Mouse (Mus musculus): ENCODE measurements around the gene Oxnad1.
"Not testable (repeated sequence)": the region's sequence is repeated elsewhere in the genome, so short reads cannot be mapped to it uniquely, and the experiment has no call there.

Gene Oxnad1

DNA sequence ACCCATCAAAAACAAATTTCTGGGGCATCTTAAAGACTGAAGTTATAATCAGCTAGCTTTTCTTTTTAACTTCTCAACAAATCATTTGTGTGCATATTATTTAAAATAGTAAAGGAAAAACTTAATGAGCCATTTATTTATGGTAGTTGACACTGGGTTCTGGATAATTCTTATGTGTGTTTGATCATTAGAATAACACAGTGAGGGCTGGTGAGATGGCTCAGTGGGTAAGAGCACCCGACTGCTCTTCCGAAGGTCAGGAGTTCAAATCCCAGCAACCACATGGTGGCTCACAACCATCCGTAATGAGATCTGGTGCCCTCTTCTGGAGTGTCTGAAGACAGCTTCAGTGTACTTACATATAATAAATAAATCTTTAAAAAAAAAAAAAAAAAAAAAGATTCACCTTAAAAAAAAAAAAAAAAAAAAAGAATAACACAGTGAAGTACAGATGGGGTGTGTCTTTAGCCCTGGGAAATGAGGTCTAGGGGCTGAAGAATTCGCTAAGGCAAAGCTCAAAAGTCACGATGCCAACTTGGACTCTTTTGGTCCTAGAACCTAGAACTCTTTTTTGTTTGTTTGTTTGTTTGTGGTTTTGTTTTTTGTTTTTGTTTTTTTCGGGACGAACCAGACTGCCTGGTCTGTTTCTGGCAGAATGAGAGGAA is 2.5 kb downstream of the Oxnad1 start:
- DNase-seq (ENCODE audit: extremely low spot score, low read depth, low spot score): not testable (repeated sequence)

DNA sequence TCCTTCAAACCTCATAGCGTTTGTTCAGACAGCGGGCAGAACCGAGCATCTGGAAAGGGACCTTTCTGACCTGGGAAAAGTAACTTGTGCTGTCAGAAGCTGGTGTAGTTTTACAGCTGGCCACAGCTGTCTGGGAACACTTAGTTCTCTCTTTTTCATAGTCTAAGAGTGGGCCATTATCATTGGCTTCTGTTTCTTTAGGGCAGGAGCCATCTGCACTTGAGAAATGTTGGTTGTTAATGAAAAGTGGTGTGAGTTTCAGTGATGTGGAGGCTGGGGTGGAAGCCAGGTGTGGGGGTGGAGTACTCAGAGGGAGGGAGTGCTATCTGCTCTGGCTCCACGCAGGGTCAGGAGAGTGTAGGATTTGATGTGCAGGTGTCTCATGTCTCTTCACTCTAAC is 6.0 kb downstream of the Oxnad1 start:
- no peak for DNase-seq (ENCODE audit: extremely low spot score, low read depth, low spot score)

DNA sequence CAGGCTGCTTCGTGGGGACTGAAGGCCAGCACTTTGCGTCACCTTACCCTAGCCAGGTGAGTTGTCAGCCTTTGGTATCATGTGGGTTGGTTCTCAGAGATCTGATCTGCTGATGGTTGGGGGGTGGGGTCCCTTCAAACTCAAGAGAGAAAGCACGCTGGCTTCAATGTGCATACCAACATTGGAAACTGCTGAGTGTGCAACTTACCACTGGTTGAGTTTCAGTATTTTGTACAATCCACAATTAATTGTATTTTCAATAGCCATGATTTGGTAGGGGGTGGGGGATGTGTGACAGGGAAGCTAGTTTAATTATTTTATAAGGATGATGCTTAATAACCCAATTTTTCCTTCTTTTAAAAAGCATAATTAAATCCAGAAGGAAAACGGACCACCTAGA is 6.5 kb downstream of the Oxnad1 start:
- no peak for DNase-seq (ENCODE audit: extremely low spot score, low read depth, low spot score)

DNA sequence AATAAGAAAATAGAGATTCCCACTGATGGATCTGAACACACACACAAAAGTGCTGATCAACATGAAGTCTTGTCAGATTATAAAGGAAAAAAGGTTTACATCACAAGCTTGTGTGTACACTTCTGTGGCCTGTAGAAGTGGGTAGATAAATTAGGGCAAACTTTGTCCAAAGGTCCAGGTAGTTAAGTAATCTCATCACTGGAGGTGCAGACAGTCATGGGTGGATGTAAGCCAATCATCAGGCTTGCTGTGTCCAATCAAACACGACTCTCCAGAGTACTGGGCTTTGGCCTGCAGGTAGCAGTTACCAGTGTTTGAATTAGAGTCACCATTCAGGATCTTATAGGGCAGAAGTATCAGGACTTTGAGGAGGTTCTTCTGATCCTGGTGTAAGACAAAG is 7.8 kb downstream of the Oxnad1 start:
- no peak for DNase-seq (ENCODE audit: extremely low spot score, low read depth, low spot score)

DNA sequence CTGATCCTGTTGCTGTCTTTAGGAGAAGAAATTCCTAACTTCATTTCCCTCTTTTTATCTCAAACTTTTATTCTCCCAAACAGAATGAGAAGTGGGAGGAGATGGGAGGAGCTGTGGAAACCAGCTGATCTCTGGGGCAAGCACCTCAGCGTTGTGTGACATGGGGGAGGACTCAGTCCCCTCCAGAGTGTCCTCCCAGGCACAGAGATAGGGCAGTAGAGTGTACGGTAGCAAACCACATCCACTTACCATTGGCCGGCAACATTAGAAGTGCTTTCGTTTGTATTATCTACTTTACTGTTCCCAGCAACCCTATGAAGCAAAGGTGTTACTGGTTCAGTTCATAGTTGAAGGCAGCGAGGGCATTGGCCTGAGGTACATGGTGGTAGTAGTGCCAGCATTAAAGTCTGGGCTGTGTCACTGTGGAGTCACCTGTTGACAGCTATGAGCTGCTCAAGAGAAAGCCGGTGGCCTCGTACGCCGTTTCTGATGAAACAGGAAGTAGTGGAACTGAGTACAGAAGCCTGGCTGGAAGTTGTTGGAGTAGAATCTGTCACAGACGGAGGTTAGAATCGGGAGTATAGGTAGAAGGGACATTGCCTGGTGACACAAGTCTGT is 8.4 kb downstream of the Oxnad1 start:
- DNase-seq (ENCODE audit: extremely low spot score, low read depth, low spot score): no peak

DNA sequence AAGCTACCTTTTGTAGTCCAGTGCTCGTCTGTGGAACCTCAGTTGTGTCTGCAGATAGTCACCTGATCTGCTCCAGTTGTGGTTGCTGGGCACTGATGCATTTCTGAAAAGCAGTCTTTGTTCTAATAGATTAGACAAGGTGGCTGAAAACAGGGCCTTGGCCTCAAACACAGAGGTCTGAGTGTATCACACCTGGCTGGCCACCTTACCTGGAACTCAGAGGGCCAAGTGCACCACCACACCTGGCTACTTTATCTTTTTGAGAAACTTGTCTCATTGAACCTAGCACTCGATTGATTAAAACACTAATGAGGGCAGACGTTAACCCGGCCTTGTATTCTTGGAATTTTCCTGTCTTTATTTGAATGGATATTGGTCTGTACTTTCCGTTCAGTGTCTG is 10.5 kb downstream of the Oxnad1 start:
- no peak for DNase-seq (ENCODE audit: extremely low spot score, low read depth, low spot score)

DNA sequence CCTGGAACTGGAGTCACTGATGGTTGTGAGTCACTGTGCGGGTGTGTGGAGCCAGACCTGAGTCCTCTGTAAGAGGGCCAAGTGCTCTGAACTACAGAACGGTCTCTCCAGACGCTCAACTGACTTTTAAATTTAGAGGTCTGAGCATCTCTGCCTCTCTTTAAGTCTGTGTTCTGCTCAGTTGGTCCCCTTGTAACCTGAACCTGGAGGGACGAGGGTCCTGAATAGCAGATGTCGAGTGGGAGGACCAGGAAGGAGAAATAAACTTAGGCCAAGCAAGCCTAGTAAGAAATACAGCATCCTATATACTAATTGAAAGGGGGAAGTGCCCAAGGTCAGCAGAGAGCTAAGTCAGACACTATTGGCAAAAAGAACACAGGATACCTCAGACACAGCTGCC is 11.6 kb downstream of the Oxnad1 start:
- DNase-seq (ENCODE audit: extremely low spot score, low read depth, low spot score): no peak

DNA sequence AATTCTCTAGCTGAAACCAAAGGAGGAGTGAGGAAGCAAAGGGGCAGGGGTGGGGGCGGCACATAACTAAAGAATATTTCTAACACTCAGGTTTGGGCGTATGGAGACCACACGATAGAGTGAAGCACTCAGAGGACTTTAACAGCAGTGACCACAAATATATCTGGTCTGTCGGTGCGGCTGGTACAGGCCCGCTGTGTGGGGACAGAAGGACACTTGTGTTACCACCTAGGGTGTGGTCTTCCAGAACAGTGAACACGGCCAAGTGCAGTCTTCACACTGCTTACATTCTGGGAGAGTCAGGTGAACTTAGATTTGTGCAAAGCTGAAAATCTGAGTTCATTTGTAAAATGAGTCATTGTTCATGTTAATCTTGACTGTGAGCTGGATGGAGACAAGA is 12.5 kb downstream of the Oxnad1 start:
- DNase-seq (ENCODE audit: extremely low spot score, low read depth, low spot score): no peak

DNA sequence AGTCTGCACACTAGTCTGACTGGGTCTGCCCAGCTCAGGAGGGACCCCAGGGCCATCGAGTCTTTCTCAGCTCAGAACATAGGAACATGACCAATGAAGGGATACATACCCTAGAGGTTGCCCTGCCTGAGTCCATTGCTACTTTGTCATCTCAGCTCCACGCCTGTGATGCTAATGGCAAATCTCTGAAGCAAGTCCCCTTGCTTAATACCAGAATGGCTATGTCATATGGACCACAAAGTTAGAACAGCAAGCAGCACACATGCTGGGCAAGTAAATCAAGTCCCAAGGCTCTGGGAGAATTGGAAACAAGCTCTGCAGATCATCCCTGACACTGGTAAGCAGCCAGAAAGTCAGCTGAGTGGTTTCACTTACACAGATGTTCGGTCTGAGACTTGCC is 13.8 kb downstream of the Oxnad1 start:
- DNase-seq (ENCODE audit: extremely low spot score, low read depth, low spot score): no peak

DNA sequence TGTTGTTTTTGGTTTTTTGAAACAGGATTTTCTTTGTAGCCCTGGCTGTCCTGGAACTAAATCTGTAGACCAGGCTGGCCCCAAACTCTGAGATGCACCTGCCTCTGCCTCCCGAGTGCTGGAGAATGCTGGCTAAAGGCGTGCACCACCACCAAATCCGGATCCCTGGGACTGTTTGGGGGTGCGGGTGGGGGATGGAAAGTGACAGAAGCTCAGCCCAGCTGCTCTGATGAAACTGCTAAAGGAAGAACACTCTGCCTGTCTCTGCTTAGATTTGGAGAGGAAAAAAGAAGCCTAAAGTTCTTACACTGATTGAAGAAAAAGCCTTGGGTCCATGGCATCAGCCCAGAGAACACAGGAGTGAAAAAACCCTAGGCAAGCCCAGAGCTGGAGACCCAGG is 18.4 kb downstream of the Oxnad1 start:
- no peak for DNase-seq (ENCODE audit: extremely low spot score, low read depth, low spot score)

DNA sequence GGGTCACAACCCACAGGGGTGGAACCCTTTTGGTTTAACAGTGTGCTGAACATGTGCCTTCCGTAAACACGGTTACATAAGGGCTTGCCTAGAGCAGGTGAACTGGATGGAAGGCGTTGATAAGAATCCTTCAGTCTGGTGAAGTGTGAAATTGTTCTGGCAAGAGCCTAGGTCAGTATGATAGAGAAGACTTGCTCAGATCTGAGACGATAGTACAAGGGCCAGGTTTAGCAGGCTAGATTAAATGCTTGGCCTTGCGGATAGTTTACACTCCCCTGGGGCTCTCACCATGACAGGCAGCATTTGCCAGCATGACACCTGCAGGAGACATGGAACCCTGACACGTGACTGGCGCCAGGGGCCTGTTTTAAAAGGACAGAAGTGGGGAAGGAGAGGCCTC is 20.5 kb downstream of the Oxnad1 start:
- DNase-seq (ENCODE audit: extremely low spot score, low read depth, low spot score): no peak

DNA sequence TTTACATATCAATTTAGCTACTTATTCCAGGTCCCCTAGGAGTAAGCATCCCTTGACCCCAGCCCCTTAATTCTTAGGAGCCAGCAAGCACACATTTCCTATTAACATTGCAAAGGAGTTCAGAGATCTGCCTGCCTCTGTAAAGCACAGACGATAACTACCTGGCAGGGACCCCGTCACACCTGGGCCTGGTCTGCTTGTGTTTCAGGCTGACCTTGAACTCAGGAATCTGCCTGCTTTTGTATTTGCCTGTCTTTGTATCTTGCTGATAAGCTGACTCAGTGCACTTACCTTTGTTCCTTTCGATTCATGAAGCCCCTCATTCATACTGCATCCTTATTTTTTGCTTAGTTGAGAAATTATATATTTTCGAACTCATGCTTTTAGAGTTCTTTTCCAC is 21.7 kb downstream of the Oxnad1 start:
- DNase-seq (ENCODE audit: extremely low spot score, low read depth, low spot score): no peak

DNA sequence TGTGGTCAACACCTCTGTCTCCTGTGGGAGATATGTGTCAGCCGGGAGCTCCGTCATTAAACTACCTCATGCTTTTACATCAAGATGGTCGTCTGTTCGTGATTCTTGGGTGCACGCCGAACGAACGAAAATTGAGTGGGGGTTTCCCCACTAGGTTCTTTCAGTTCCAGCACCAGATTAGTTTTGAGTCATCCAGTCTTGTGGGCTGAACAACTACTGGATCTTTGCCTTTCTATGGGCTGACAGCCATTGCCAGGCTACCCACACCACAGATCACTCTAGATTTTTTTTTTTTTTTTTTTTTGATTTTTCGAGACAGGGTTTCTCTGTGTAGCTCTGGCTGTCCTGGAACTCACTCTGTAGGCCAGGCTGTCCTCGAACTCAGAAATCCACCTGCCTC is 26.9 kb downstream of the Oxnad1 start:
- DNase-seq (ENCODE audit: extremely low spot score, low read depth, low spot score): not testable (repeated sequence)

DNA sequence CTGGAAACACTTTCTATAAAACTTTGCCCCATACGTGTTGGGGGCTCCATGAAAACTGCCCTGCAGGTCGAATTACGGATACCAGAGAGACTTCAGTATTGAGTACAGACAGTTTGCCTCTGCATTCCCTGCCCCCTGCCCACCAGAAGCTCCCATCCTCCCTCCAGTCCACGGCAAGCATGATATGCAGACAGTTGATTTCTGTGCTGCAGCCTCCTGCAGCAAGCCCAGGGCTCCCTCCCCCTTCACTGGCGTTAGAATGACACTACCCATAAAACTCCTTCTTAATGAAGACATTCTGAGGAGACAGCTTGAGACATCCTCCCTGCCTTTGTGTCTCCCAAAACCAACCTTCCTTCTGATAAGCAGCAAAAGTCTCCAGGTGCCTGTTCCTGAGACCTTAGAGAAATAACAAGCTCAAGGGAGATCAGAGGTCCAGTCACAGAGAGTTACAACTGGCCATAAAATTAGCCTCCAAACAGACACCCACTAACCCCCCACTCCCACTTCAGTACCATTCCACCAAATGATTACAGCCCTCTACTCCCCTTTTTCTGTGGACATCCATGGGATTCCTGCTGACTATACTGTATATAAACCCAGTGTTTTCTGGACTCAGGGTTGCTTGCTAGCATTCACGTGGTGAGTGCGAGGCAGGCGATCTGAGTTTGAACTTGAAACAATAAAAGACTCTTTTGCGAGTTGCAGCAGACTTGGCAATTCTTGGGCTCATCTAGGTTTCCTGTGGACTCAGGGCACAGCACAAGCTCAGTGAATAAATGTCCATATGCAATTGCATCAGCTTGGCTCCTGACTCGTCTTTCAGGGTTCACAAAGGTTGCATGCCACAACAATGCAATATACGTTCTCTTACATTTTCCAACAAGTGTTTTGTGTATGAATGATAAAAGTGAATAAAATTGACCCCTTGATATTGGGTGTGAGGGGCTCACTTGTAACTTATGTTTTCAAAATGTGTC is 36.1 kb downstream of the Oxnad1 start:
- DNase-seq (ENCODE audit: extremely low spot score, low read depth, low spot score): no peak

DNA sequence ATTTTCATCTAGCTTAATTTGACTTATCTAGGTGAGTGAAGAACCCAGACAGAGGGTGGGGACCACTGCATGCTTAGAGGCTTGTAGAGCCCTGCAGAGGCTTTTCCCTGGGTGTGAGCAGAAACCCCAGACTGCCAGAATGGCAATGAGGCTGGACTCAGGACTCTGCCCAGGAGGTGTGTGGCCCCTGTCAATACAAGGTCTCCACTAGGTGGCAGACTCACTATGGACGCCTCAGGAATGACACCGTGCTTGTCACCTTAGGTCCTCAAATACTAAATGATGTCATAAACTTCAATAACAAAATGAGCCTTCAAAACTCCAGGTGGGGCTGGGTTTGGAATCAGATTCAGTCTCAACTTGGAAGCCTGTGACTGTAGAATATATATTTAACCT is 36.7 kb downstream of the Oxnad1 start:
- no peak for DNase-seq (ENCODE audit: extremely low spot score, low read depth, low spot score)

DNA sequence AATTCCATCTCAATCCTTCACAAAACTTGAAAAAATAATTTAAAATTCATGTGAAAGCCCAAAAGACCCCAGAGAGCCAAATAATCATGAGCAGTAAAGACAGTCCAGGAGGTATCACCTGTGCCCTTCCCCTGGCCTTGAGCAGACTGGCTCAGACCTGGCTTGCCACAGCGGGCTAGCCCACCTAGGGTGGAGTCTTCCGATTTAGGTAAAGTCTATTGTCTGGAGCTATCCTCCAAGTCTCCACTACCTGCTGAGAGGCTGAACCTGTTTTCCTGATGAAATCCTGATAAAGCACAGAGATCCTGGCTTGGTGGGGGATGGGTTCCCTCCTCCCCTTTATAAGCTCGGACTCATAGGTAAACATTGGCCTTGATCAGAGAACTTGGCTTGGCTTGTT is 39.1 kb downstream of the Oxnad1 start:
- no peak for DNase-seq (ENCODE audit: extremely low spot score, low read depth, low spot score)

DNA sequence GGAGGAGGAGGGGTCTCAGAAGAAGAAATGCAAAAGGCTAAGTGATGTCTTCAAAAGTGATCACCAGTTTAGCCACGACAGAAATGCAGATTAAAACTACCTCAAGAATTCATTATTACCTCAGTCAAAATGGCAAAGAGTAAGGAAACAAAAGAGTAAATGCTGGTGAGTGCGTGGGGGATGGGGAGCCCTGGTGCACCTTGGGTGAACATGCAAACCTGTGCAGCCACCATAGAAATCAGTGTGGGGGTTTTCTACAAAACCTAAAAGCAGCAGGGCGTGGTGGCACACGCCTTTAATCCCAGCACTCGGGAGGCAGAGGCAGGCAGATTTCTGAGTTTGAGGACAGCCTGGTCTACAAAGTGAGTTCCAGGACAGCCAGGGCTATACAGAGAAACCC is 40.1 kb downstream of the Oxnad1 start:
- not testable (repeated sequence) for DNase-seq (ENCODE audit: extremely low spot score, low read depth, low spot score)

DNA sequence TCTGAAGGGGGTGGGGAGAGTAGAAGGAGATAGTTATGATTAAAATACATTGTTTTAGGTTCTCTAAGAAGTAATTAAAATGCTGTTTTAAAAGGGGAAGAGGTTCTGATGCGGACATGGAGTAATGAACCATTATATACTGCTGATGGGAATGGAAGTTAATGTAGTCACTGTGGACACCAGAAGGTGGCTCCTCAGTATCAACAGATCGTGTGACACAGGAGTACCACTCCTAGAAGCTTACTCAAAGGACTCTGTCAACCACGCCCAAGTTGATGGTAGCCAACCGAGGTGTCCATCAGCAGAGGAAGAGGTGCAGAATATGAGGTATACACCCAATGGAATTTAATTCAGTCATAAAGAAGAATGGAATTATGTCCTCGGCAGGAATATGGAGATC is 43.2 kb downstream of the Oxnad1 start:
- DNase-seq (ENCODE audit: extremely low spot score, low read depth, low spot score): no peak

DNA sequence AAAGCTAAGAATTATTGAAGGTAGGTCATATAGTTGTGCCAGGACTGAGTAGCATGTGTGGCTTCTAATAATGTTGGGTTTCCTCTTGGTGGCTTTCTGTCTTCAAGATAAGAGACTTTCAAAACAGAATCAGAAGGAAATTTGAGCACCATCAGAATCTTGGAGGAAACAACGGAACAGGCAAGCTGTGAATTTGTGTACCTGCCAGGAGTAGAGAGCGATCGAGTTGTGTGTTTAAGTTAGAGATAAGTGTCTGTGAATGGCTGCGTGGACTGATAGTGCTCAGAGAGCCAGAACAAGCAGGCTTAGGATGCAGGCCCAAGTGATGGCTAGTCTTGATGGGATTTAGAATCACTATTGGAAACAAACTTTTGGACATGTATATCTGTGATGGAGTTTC is 46.7 kb downstream of the Oxnad1 start:
- no peak for DNase-seq (ENCODE audit: extremely low spot score, low read depth, low spot score)

DNA sequence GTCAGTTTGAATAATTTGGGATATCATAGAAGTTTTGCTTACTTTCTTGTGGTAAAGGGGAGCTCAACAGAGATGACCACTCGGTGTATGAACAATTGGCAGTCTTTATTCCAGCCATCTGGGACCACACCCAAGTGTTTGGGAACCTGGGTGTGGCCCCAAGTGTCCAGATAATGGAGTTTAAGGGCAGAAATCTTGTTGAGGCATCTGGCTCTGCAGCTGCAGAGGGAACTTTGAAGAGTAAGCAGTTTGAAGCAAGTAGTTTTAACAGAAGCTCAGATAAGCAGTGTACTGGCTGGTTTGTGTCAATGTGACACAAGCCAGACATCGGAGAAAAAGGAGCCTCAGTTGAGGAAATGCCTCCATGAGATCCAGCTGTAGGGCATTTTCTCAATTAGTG is 49.1 kb downstream of the Oxnad1 start:
- no peak for DNase-seq (ENCODE audit: extremely low spot score, low read depth, low spot score)

DNA sequence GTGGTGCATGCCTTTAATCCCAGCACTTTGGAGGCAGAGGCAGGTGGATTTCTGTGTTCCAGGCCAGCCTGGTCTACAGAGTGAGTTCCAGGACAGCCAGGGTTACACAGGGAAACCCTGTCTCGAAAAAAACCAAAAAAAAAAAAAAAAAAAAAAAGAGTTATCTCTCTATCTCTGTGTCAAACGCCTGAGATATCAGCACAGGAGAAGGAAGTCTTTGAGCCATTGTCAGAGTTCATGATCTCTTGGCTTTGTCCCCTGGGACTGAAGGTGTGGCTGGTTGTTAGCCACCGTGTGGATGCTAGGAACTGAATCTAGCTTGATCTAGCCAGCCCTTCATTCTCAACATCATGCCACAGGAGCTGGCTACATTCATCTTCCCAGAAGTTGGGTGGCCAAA is 51.3 kb downstream of the Oxnad1 start:
- not testable (repeated sequence) for DNase-seq (ENCODE audit: extremely low spot score, low read depth, low spot score)

DNA sequence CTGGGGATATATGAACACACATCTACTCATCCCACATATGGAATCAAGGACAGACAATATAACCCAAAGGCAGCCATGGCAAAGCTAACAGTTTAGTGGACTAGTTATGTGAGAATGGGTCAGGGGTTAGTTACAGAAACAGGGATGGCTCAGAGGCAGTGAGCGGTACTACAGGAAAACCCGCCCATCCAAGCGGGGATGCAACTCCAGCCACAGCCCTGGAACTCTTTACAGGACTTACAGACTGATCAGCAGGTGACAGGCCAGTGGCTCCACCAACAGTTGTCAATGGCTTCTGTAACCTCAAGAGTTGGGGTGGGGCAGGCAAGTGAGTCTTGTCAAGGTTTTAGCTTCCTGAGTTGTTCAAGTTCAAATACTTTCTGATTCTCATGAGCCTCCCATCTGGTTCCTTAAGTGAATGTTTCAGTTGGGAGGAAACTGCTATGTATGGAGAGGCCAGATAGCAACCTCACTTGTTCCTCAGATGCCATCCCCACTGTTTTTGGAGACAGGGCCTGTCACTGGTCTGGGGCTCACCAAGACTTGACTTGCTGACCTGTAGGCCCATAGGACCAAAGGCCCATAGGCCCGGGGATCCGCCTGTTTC is 55.3 kb downstream of the Oxnad1 start:
- DNase-seq (ENCODE audit: extremely low spot score, low read depth, low spot score): no peak

Data from hindlimb bud, embryonic 11.5 days (tissue).